Mouse (Mus musculus) cerebellum, postnatal 36 days (tissue): Measurements from ENCODE around the gene Slc35b2.

Experiments
- DNase-seq, 2 experiments: peaks; one replicate each; pipeline ENCODE4 v3.0.0; 2021 to 2022; ENCODE audit warnings: mixed read lengths in 2 of 2

Gene Slc35b2

DNA sequence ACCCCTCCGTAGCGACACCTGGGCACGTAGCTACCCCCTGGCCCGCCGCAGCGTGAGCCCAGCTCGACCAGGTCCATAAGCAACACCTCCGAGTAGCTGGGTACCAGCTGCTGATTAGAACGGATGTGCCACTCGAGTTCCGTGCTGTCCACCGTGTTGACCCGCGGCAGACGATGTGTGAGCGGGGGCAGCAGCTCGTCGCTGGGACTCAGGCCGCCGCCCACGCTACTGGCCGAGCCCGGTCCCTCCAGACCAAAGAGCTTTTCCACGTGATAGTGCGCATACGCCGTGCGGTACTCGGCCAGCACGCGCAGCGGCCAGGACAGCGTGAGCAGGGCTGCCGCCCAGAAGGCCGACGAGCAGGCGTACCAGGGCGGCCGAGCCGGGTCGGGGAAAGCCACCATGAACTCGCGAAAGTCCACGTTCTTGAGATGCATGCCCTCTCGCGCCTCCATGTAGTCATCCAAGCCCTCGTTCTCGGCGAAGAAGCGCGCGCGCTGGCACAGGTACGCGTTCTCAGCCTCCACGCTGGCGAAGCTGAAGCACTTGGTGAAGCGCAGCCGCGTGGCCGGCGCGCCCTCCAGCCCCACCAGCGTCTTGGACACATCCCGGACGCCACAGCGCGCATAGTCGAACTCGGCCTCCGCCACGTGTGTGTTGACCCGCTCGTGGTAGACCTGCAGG is 18.3 kb upstream of the Slc35b2 start:
- DNase-seq, result peak; percentile 48 to 62

DNA sequence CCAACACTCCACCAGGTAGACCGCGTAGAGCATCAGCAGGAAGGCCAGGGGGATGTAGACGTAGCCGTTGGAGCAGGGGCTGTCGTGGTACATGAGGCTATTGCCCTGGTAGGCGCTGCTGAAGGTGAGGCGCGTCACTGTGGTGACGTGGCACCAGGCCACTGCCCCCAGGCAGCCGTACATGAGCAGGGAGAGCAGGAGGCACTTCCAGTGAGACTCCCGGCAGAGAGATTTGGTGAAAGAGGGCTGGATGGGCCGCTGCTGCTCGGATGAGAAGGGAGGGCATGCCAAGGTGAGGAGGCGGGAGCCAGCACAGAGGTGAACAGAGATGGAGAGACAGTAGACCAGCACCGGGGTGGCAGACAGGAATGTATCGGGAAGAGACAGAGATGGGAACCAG is 16.7 kb upstream of the Slc35b2 start:
- peak; percentile 71 to 72 for DNase-seq

DNA sequence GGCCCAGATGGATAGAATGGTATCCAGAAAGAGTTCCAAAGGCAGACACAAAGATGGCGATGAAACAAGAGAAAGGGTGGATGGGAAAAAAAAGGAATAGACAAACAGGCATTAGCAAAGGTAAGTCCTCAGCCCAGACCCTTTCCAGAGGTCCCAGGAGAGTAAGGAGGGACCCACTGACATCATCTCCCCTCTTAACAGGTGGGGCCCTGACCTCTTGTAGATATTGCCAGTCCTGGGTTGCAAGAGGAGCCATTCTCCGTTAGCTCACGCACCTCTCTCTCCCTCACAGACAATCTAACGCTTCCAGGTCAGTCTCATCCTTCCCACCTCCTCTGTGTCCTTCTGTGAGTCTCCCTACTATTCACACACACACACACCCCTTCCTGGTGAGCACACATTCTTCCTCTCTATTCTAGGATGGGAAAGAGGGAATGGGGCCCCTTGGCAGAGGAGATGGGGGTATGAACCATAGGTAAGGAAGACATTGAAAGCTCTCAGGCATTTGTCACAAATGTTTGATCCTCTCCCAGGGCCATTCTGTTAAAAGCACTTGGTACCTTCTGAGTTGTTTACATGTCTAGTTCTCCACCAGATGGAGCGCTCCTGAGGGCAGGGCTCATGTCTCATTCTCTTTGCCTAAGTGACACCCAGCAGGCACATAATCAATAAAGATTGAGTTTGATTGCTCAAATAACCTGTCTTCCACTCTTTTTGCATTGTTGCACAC is 16.0 kb upstream of the Slc35b2 start:
- DNase-seq, result peak; percentile 59 to 67

DNA sequence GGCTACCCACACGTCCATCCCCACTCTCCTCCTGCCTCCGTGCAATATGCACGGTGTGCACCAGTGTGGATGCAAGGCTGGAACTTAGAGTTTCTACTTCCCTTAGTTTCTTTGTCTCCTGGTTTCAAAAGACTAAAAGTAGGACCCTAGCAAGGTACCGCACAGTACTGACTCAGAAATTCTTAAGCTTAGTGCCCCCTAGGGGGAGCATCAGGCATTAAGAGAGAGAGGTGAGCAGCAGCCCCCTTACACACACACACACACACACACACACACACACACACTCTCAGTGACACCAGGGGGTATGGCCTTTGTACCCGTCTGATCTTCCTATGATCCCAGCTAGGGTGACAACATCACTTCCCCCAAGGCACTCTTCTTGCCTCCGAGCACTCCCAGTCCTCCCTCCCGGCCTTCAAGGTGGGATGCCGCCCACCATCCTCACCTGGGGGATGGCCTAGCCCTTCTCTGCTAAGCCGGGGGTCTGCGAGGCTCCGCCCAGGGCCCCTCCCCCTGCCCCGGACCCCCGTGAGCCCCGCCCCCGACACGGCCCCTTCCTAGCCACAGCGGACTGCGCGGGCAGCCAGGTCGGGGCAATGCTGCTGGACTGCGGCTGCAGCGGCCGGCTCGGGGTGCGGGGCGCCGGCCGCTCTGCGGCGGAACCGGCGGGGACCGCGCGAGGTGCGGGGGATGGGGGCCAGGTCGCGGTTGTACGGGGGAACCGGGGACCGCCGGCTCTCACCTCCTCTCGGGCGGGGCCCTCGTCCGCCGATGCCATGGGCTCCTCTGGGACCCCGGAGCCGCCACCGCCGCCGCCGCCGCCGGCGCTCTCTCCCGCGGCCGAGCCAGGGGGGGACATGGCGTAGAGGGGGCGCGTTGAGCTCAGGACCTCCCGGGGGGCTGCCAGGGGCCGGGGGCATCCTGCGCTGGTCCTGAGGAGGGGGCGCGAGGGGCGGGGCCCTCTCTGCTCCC is 14.8 kb upstream of the Slc35b2 start:
- DNase-seq, result peak; percentile 76 to 80

DNA sequence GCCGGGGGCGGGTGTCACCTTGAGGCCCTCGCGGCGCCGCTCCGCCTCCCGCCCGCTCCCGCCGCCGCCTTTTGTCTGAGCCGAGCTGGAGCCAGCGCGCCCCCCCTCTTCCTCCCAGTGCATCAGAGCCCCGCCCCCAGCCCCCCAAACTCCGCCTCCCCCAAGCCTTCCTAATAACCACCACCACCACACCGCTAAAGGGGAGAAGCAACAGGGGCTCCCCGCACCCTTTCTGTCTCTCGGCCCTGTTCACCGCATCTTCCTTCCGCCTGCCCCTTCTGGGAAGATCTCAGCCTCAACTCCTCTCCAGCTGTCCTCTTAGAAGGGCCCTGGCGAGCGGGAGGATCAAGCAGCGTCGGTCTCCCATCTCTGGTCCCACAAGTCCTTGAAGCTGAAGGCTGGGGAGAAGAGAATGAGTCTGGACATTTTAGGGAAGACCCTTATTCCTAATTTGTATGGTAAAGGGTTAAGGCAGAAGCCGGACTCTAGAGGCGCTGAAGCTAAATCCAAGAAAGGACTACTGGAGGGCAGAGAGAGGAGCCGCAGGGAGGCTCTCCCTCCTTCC is 14.0 kb upstream of the Slc35b2 start, which contains the start of gene Tmem151b:
Gene Tmem151b, minus strand, starts transcription at position 61 of the 565 bp plus-strand sequence.
- DNase-seq, result peak; percentile 78 to 87

DNA sequence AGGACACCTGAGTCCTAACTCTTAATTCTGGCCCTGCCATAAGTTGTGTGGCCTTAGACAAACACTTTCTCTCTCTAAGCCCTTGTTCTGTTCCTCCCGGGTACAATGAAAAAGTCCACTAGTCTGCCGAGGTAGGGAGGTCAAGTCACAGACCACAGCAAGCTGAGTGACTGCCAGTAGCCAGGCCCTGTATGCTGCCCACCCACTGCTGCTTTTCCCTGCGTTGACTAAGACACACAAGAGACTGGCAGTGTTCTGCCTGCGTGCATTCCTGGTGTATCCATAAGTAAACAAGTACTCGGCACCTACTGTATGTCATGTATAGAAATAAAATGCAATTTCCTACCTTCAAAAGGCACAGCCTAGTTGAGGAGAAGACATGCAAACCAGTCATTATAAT is 13.4 kb upstream of the Slc35b2 start:
- DNase-seq, result peak in 1 of 2 experiments; percentile 36

DNA sequence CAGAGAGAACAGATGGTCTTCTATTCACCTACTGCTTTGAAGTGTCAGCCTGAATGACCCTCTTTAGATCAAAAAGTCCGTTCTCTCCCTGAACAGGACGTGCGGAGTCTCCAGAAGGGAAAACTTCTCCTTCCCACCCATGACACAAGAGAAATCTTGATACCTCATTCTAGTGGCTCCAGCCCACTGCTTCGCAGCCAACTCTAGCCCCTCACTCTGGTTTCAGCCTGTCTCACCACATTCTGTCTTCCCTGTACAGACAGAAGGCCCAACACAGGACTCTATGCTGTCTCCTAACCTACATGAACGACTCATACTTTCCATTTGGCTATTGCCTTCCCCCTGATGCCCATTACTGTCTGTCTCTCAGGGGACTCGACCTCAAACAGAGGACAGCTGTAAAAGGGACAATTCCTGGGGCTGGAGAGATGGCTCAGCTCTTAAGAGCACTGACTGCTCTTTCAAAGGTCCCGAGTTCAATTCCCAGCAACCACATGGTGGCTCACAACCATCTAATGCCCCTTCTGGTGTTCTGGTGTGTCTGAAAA is 12.4 kb upstream of the Slc35b2 start:
- no peak for DNase-seq

DNA sequence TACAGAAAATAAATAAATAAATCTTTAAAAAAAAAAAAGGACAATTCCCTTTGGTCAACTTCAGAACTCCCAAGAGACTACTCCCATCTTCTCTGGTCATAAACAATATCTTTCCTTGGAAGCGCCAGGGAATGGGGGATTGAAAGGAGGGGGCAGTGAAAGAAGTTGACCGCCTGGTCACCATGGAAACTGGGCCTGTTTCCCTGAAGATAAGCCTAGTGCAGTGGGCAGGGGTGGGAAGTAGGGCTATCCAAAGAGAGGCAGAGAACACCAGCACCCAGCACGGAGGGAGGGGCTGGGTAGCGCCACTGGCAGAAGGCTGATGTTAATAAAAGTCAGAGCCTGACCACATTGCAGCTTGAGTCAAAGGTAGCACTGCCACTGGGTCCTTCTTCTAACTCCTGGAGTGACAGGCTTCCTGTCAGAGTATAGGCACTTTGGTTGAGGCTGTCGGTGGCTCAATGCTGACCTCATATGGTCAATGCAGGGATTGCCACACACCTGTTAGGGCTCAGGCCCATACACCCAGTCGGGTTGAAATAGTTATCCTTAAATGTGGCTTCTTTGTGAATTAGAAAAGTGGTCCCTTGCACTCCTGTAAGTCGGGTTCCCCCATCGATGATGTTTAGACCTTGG is 11.7 kb upstream of the Slc35b2 start:
- peak; percentile 90 to 96 for DNase-seq

DNA sequence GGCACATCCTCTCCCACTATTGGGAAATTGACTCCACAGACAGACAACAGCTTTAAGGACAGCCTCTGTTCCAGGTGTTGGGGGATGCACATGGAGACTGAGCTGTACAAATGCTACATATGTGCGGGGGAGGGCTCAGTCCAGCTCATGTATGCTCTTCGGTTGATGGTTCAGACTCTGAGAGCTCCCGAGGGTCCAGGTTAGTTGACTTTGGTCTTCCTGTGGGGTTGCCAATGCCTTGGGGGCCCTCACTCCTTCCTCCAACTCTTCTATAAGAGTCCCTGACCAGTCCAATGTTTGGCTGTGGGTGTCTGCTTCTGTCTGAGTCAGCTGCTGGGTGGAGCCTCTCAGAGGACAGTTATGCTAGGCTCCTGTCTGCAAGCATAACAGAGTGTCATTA is 10.6 kb upstream of the Slc35b2 start:
- DNase-seq, result no peak

DNA sequence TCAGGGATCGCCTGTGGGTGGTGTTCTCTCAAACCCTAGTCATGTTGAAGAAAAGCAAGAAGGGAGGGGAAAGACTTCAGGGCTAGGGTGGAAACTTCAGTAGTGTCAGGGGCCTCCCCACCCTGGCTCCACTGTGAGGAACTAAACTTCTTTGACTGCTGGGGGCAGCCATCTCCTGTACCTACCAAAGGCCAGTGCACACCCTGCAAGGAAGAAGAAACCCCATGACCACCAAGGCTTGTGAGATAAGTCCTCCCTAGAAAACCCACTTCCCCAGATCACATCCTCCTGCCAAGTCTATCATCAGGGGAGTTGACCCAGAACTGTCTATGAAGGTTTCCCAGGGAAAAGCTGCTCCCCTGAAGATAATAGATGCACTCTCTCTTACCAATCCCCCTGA is 9.3 kb upstream of the Slc35b2 start:
- no peak for DNase-seq

DNA sequence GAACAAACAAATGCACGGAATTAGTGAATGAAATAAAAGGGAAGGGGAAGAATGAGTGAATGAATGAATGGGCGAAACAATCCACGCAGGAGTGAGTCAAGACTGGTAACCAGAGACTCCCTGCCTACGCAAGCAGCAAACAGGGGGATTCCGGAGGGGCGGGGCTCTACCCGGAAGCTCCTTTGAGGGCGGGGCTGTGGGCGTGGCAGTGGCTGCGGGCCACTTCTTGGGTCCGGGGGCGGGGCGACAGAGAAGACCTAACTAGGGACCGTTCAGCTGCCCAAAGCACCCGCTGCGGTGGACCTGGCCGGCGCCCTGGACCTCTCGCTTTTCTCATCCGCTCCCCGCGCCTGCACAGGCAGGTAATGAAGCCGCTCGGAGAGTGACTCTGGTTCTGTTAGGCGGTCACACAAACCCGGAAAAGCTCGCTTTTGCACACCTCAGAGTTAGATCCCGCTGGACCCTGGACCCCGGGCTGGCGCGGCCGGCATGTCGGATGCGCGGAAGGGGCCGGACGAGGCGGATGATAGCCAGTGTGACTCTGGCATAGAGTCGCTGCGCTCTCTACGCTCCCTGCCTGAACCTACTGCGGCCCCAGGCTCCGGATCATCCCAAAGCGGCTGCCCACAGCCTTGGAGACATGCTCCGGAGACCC is 8.1 kb upstream of the Slc35b2 start, which contains the start of gene Nfkbie:
Gene Nfkbie, plus strand, starts transcription at position 252 of the 655 bp plus-strand sequence.
- peak; percentile 93 to 94 for DNase-seq

DNA sequence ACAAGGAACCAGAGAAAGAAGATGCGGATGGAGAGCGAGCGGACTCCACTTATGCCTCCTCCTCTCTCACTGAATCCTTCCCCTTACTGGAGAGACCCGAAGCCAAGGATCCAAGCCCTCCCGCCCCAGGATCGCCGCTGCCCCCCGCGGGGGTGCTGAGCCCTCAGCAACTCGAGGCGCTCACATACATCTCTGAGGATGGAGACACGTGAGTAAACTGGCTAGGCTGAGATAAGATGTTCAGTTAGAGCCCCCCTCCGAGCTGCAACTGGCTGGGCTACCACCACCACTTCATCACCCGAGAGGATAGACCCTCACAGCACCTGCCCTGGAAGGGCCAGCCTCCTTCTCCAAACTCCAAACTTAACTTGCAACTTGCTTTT is 7.6 kb upstream of the Slc35b2 start:
- DNase-seq, result no peak

DNA sequence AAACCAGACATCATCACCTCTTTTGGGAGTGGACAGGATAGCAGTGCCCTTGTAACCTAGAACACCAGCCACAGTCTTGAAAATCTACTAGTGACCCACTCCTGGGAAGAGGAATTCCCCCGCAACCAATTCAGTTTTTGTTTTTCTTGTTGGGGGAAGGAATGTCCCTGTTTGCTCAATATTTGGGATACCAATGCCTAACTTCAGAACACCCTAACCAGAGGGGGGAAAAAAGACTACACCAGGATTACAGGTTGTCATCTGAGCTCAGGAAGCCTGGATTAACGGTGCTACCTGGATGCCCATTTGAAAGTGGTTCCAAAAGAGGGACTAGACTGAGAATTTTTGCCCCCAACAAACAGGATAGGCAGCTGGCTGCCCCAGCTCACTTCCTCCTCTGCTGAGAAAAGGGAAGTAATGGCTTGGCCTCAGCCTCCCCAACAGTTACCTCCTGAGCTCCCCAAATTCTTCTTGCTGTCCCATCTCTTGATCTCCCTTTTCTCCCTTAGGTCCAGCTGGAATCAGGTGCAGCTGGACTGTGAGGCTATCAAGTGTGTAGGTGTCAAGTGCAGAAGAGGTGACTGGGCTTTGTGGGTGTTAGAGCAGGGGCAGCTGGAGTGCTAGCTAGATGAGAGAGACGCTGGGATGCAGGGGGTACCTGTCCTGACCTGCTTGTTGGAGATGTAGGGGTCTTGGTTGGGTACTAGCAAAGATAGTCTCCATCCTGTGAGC is 7.0 kb upstream of the Slc35b2 start:
- DNase-seq, result no peak

DNA sequence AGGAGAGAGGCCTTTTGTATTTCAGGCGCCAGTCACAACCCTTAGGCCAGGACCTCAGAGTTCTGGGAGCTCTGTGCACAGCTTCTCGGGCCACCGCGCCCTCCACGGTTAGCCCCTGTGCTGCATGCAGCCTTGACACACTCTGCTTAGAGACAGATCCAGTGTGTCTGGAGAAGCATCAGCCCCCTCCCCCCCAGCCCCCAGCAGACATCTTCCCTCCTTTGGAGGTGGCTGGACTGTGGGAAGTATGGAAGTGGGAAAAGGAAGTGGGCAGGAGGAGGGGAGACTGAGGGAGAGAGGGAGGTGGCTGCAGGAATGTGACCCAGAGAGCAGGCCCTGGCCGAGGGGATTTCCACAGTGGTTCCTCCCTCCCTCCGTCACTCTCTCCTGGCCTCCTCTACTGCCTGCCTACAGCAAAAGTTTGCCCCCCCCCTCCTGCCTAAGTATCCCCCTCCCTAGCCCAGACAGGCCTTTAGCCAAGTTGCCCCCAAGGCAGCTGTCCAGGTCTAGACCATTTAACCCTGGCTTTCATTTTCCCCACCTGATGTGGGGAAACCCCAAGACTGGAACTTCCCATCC is 6.3 kb upstream of the Slc35b2 start:
- no peak for DNase-seq

DNA sequence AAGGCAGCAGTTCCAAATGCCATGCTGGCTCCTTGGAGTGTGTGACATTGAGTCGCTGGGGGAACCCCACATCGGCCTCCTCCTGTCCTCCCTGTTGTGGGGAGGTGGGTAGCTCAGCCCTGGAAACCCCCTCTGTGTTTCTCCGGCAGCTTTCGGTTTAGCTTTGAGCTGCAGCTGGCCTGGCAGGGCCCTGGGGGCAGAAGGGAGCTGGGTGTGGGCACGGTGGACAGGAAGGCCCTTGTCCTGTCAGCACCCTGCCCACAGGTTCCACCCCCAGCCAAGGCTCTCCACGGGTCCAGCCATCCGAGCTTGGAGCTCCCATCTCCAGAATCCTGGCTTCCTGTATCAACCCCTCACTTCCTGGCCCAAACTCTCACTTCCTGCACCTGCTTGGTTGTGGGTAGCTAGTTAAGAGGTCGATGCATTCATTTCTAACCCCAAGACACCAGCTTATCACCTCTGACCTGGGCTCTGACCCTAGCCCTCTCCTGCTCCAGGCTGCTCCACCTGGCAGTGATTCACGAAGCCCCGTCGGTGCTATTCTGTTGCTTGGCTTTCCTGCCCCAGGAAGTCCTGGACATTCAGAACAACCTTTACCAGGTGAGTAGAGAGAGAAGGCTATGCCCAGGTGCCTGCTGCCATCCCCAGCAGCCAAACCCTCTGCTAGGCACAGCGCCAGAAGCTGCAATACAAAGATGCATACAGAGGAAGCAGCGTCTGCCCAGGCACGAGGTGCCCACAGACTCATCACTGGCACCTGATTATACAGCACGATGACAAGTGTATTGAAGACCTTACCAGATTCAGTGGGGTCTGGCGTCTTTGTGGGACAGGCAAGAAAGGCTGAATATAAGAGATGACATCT is 5.4 kb upstream of the Slc35b2 start:
- DNase-seq, result peak in 1 of 2 experiments; percentile 38

DNA sequence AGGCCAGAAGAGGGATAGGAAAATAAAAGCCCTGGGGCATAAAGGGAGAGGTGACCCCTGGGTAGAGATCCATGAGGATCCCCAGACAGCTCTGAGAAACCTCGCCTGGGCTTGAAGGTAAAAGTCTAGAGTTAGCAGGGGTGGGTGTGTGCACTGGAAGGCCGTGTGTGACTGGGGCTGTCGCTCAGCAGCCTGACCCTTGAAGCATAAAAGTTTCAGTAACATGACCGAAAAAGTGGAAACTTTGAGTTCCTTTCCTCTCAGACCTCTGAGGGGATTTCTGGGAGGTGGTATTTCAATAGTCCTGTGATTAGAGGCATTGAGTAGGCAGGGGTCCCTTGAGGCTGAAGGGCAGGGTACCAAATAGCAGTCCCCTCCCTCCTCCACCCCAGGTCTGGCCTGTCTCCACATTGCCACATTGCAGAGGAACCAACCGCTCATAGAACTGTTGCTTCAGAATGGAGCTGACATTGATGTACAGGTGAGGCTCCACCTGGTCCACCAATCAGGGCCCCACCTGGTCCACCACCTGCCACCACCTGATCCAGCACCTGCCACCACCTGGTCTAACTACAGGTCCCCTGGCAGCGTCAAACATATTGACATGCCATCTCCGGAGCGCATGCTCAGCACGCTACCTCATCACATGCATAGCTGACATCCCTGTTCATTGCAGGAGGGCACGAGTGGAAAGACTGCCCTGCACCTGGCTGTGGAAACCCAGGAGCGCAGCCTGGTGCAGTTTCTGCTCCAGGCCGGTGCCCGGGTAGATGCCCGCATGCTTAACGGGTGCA is 3.7 kb upstream of the Slc35b2 start:
- DNase-seq, result peak; percentile 53 to 72

DNA sequence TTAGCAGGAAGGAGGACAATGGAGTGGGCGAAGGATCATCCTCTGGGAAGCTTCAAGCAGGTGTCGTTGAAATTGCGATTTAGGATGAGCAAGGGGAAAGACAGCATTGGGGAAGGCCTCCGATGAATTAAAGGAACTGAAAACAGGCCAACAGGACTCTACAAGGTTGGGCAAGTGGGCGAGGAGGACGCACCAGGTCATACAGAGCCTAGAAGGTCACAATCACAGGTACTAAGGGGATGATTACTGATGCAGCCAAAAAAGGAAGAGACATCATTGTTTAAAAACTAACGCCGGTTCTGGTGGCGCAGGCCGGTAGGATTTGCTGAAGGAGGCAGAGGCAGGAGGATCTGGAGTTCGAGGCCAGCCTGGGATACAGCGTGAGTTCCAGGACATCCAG is 458 bp upstream of the Slc35b2 start:
- DNase-seq, result no peak

DNA sequence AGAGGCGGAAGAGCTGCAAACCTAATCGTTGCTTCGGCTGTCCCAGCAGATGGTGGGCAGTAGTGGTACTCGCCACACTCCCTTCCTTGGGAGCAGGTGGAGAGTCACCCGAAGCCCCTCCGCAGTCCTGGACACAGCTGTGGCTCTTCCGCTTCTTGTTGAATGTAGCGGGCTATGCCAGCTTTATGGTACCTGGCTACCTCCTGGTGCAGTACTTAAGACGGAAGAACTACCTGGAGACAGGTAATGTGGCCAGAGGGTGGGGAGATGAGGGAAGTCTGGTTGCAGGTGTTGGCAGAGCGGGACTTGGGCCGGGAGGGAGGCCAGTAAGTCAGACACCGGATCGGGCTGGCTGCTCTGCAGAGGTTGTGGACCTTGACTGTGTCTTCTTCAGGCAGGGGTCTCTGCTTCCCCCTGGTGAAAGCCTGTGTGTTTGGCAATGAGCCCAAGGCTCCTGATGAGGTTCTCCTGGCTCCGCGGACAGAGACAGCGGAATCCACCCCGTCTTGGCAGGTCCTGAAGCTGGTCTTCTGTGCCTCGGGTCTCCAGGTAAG is 934 bp downstream of the Slc35b2 start:
- no peak for DNase-seq
